In genomic region chr16:95449361-95449725, GRCm38 (mm10) we compare ENCODE assay signal across 11 mouse cellular contexts.
DNase-seq lines count a peak whose midpoint lies in the region; ATAC-seq and TF ChIP-seq lines count a peak whose summit lies in the region.
"Had no signal": no experiment of that assay in that cellular context is flagged by ENCODE, and none has a peak within 500 bp of the region (broad histone marks: within the 10 kb centered on the region; RNA-seq: fewer than 3 reads in every experiment).

No protein-coding gene starts in this region.

- no peaks in the 10 kb centered on the region for H3K9me3 ChIP-seq in midbrain, postnatal 0 days (ENCODE audit: low read length)
- H3K9me3 ChIP-seq: midbrain, embryonic 12.5 days had no signal

- peak; percentile 9; the same call in 1 of the 2 replicates for TF ChIP-seq CTCF in left cerebral cortex, adult 2 months (IDR thresholded peaks at IDR 0.05)
- no peak for TF ChIP-seq CTCF in midbrain, postnatal 0 days (IDR thresholded peaks at IDR 0.05)

- peak; percentile 52 for ATAC-seq in granulocyte monocyte progenitor cell, adult 5-6 weeks (replicated peaks; ENCODE audit: poor library complexity, severe bottlenecking)
- ATAC-seq in midbrain, postnatal 0 days (ENCODE audit: low FRiP score), result no peak
- ATAC-seq: forebrain, embryonic 14.5 days had no signal

- no peaks in the 10 kb centered on the region for H3K4me1 ChIP-seq in midbrain, postnatal 0 days (ENCODE audit: insufficient read depth, low read length)
- H3K4me1 ChIP-seq: midbrain, embryonic 12.5 days had no signal

- H3K27ac ChIP-seq in left cerebral cortex, adult 2 months, result no peak overlapping the region
- H3K27ac ChIP-seq in midbrain, postnatal 0 days (ENCODE audit: low read depth, low read length), result no peak overlapping the region
- H3K27ac ChIP-seq: midbrain, embryonic 12.5 days had no signal

- H3K4me3 ChIP-seq in left cerebral cortex, adult 2 months, result no peak overlapping the region
- H3K4me3 ChIP-seq in midbrain, postnatal 0 days (ENCODE audit: low read depth, low read length), result no peak overlapping the region
- H3K4me3 ChIP-seq: midbrain, embryonic 12.5 days had no signal

- H3K9ac ChIP-seq in midbrain, postnatal 0 days (replicated peaks; ENCODE audit: low read length, poor library complexity, severe bottlenecking), result no peak overlapping the region
- H3K9ac ChIP-seq: midbrain, embryonic 12.5 days had no signal

- no peak for DNase-seq in left cerebral cortex, adult 2 months (ENCODE audit: extremely low spot score in 1 of 2, low spot score in 2 of 2)
- DNase-seq in left cerebral cortex, postnatal 4 days, result no peak
- peak; percentile 42 to 72 for DNase-seq in kidney, postnatal 25 days
- DNase-seq in naive thymus-derived CD4-positive, alpha-beta T cell, adult 2 months (ENCODE audit: low read depth), result peak; percentile 16
- no peak for DNase-seq in midbrain, postnatal 0 days (ENCODE audit: low spot score)
- DNase-seq in layer of hippocampus, adult 8-10 months (ENCODE audit: low spot score in 2 of 2), result no peak
- DNase-seq in retina, postnatal 1 day, result no peak
- DNase-seq: cerebellum, adult 9-11 months had no signal

- H3K4me2 ChIP-seq in midbrain, postnatal 0 days (ENCODE audit: low read depth, low read length, poor library complexity, severe bottlenecking), result no peak overlapping the region
- H3K4me2 ChIP-seq: midbrain, embryonic 12.5 days had no signal

- H3K36me3 ChIP-seq in midbrain, postnatal 0 days (ENCODE audit: insufficient read depth, low read length), result no peaks in the 10 kb centered on the region
- H3K36me3 ChIP-seq: midbrain, embryonic 12.5 days had no signal

- intact Hi-C loops in left cerebral cortex, adult 2 months (cut with DNase I), result no loop called here
- intact Hi-C loops in left cerebral cortex, postnatal 4 days (cut with DNase I), result no loop called here

- no peaks in the 10 kb centered on the region for H3K27me3 ChIP-seq in midbrain, postnatal 0 days (ENCODE audit: insufficient read depth, low read length)
- H3K27me3 ChIP-seq: midbrain, embryonic 12.5 days had no signal

- 88% methylated on average over 5 of the region's 5 CpGs for WGBS in midbrain, postnatal 0 days

Comparison
In these comparisons a context has a peak if more than half of its experiments do, and no peak if none do; other contexts are left out.
1. DNase-seq: peak in kidney, postnatal 25 days (2 of 2) and naive thymus-derived CD4-positive, alpha-beta T cell, adult 2 months (single experiment); none in left cerebral cortex, adult 2 months (0 of 2), left cerebral cortex, postnatal 4 days (single experiment), midbrain, postnatal 0 days (single experiment), layer of hippocampus, adult 8-10 months (0 of 2) and retina, postnatal 1 day (single experiment).